Mouse (Mus musculus): ENCODE measurements around the gene Gm49369. TPM values are rescaled to one million over a fixed set of nuclear protein-coding genes. Genes with fewer than 3 reads are reported as not detected.
A peak's percentile ranks its signal among the peaks of the same experiment; 100 is the strongest.

Gm49369 gene
- polyA plus RNA-seq (2012; rRNA removed): 1.00 and 1.0 TPM in 2 replicates

DNA sequence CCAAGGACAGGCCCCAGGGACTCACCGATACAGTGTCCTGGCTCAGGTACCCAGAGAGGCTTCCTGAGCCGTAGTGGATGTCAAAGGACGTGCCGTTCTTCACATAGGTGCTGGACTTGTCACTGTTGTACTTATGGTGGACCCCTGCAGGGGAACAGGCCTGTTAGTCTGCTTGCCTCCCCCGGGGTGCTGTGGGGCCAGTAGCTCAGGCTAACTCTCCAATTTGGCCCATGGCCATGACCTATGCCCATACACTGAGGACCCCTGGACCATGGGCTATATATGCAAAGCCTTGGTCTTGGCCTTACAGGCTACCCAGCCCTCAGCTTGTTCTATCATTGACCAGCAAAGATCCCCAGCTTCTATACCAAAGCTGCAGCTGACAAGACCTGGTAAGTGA is at the start of gene Gm49369:
Gene Gm49369 (minus strand): TSS at position 101 of the 400 bp plus-strand sequence.
- Histone ChIP-seq H3K4me1 (ENCODE audit: control insufficient read depth, insufficient read depth, low read length) (peaks cover 18% of the 10 kb centered on the region), H3K27ac (ENCODE audit: insufficient read depth, low read length) (no peak within 1 kb of the TSS), H3K27me3 (ENCODE audit: control insufficient read depth, insufficient read depth, low read length) (no peaks in the 10 kb centered on the region), H3K4me3 (replicated peaks; ENCODE audit: insufficient read depth, low read depth, low read length) (no peak within 1 kb of the TSS)
- TF ChIP-seq CTCF (IDR thresholded peaks at IDR 0.05; ENCODE audit: borderline replicate concordance, insufficient read depth, low read depth, low read length) (no peak), POLR2A (IDR thresholded peaks at IDR 0.05; ENCODE audit: borderline replicate concordance, insufficient read depth, low read length) (no peak)
- DNase-seq: no peak
- 94% methylated on average over 5 of the region's 5 CpGs for WGBS

- no peak overlapping the region for H3K27ac ChIP-seq (ENCODE audit: insufficient read depth, low read length)
- 74% methylated on average over 14 of the region's 14 CpGs for WGBS
- H3K27me3 ChIP-seq (ENCODE audit: control insufficient read depth, insufficient read depth, low read length): no peaks in the 10 kb centered on the region
- no peak for TF ChIP-seq POLR2A (IDR thresholded peaks at IDR 0.05; ENCODE audit: borderline replicate concordance, insufficient read depth, low read length)
- TF ChIP-seq CTCF (IDR thresholded peaks at IDR 0.05; ENCODE audit: borderline replicate concordance, insufficient read depth, low read depth, low read length): no peak
- H3K4me1 ChIP-seq (ENCODE audit: control insufficient read depth, insufficient read depth, low read length): peaks cover 5% of the 10 kb centered on the region; the same call in 1 of the 2 replicates
- no peak for DNase-seq
- no peak overlapping the region for H3K4me3 ChIP-seq (replicated peaks; ENCODE audit: insufficient read depth, low read depth, low read length)
Measured at GRCm38 (mm10) chr7:142431106-142431505, 48.6 kb upstream of the Gm49369 start.

GRCm38 (mm10) chr7:142430160-142430678 is 47.8 kb upstream of the Gm49369 start:
- 31% methylated on average over 12 of the region's 12 CpGs for WGBS
- TF ChIP-seq POLR2A (IDR thresholded peaks at IDR 0.05; ENCODE audit: borderline replicate concordance, insufficient read depth, low read length): no peak
- TF ChIP-seq CTCF (IDR thresholded peaks at IDR 0.05; ENCODE audit: borderline replicate concordance, insufficient read depth, low read depth, low read length): no peak
- H3K4me3 ChIP-seq (replicated peaks; ENCODE audit: insufficient read depth, low read depth, low read length): no peak overlapping the region
- H3K27me3 ChIP-seq (ENCODE audit: control insufficient read depth, insufficient read depth, low read length): no peaks in the 10 kb centered on the region
- no peak for DNase-seq
- H3K4me1 ChIP-seq (ENCODE audit: control insufficient read depth, insufficient read depth, low read length): peaks cover 5% of the 10 kb centered on the region; the same call in 1 of the 2 replicates
- no peak overlapping the region for H3K27ac ChIP-seq (ENCODE audit: insufficient read depth, low read length)

DNA sequence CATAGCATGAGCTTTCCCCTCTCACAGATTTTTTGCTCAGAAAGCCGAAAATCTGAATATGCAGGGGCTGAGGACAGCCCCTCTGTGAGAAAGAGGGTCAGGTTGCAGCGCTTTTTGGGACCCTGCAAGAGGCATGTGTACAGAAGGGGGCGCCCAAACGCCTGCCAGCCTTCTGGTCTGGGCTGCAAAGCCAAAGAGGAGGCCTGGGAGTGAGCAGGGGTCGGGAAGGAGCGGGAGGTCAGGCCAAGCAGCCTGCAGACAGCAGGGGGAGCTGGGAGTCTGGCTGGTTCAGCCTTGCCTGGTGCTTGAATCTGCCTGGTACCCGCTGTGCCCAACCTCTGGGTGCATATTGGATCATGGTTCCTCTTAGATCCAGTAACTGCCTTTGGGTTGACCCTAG is 45.7 kb upstream of the Gm49369 start:
- TF ChIP-seq POLR2A (IDR thresholded peaks at IDR 0.05; ENCODE audit: borderline replicate concordance, insufficient read depth, low read length) (no peak), CTCF (IDR thresholded peaks at IDR 0.05; ENCODE audit: borderline replicate concordance, insufficient read depth, low read depth, low read length) (peak; percentile 36; the same call in 1 of the 2 replicates)
- peaks cover under 1% of the 10 kb centered on the region; the same call in 1 of the 2 replicates for H3K4me1 ChIP-seq (ENCODE audit: control insufficient read depth, insufficient read depth, low read length)
- H3K27ac ChIP-seq (ENCODE audit: insufficient read depth, low read length): no peak overlapping the region
- H3K4me3 ChIP-seq (replicated peaks; ENCODE audit: insufficient read depth, low read depth, low read length): no peak overlapping the region
- peak in 1 of 2 experiments; percentile 21 for DNase-seq
- H3K27me3 ChIP-seq (ENCODE audit: control insufficient read depth, insufficient read depth, low read length): no peaks in the 10 kb centered on the region
- WGBS: 52% methylated on average over 7 of the region's 7 CpGs

- Histone ChIP-seq H3K27ac (ENCODE audit: insufficient read depth, low read length) (no peak overlapping the region), H3K27me3 (ENCODE audit: control insufficient read depth, insufficient read depth, low read length) (no peaks in the 10 kb centered on the region), H3K4me1 (ENCODE audit: control insufficient read depth, insufficient read depth, low read length) (no peaks in the 10 kb centered on the region), H3K4me3 (replicated peaks; ENCODE audit: insufficient read depth, low read depth, low read length) (no peak overlapping the region)
- 26% methylated on average over 11 of the region's 11 CpGs for WGBS
- DNase-seq: peak; percentile 55 to 64
- no peak for TF ChIP-seq POLR2A (IDR thresholded peaks at IDR 0.05; ENCODE audit: borderline replicate concordance, insufficient read depth, low read length)
- peak; percentile 78 for TF ChIP-seq CTCF (IDR thresholded peaks at IDR 0.05; ENCODE audit: borderline replicate concordance, insufficient read depth, low read depth, low read length)
Measured at GRCm38 (mm10) chr7:142425641-142426213, 43.3 kb upstream of the Gm49369 start.

- no peak overlapping the region for H3K4me3 ChIP-seq (replicated peaks; ENCODE audit: insufficient read depth, low read depth, low read length)
Measured at GRCm38 (mm10) chr7:142421826-142422225, 39.4 kb upstream of the Gm49369 start.

DNA sequence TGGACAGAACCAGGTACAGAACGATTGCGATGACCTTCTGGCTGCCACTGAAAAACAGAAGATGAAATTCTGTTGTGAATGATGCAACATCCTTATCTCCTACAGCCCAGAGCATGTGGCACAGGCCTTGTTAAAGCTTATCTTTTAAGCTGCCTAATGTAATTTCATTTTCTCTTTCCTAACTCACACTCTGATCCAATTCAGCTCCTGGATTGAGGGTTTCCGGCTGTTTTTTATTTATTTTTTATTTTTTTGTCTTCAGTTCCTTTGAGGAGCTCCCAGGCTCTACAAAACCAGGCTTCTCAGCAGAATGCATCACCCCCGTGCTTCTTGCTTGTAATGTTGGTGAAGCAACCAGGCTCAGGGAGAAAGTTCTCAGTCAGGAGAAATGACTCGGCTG is 37.4 kb upstream of the Gm49369 start:
- WGBS: 84% methylated on average over 5 of the region's 5 CpGs
- H3K4me3 ChIP-seq (replicated peaks; ENCODE audit: insufficient read depth, low read depth, low read length): no peak overlapping the region
- DNase-seq: no peak

More at GRCm38 (mm10) chr7:142421826-142422225, 39.4 kb upstream of the Gm49369 start:
- no peak for TF ChIP-seq CTCF (IDR thresholded peaks at IDR 0.05; ENCODE audit: borderline replicate concordance, insufficient read depth, low read depth, low read length)
- TF ChIP-seq POLR2A (IDR thresholded peaks at IDR 0.05; ENCODE audit: borderline replicate concordance, insufficient read depth, low read length): no peak
- 68% methylated on average over 2 of the region's 2 CpGs for WGBS
- Histone ChIP-seq H3K4me1 (ENCODE audit: control insufficient read depth, insufficient read depth, low read length) (no peaks in the 10 kb centered on the region), H3K27ac (ENCODE audit: insufficient read depth, low read length) (no peak overlapping the region), H3K27me3 (ENCODE audit: control insufficient read depth, insufficient read depth, low read length) (no peaks in the 10 kb centered on the region; the same call in 1 of the 2 replicates)
- DNase-seq: no peak

DNA sequence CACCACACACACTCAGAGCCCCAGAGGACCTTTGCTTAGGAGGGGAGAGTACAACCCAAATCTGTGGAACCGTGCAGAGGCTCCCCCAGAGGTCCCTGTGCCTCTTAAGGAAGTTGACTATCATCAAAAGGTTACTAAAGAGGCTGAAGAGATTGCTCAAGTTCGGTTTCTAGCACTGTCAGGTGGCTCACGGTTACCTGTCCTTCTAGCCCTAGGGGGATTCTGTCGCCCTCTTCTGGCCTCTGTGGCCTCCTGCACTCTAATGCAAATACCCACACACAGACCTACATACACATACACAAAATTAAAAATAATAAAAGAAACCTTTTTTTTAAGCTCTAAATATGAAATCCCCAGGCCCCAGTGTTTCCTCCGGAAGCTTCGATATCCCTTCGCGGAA is 36.2 kb upstream of the Gm49369 start:
- no peak overlapping the region for H3K4me3 ChIP-seq (replicated peaks; ENCODE audit: insufficient read depth, low read depth, low read length)
- 90% methylated on average over 8 of the region's 8 CpGs for WGBS

More for the DNA sequence above, 37.4 kb upstream of the Gm49369 start:
- no peaks in the 10 kb centered on the region for H3K4me1 ChIP-seq (ENCODE audit: control insufficient read depth, insufficient read depth, low read length)
- H3K27me3 ChIP-seq (ENCODE audit: control insufficient read depth, insufficient read depth, low read length): no peaks in the 10 kb centered on the region; the same call in 1 of the 2 replicates
- H3K27ac ChIP-seq (ENCODE audit: insufficient read depth, low read length): no peak overlapping the region
- TF ChIP-seq CTCF (IDR thresholded peaks at IDR 0.05; ENCODE audit: borderline replicate concordance, insufficient read depth, low read depth, low read length): no peak
- no peak for TF ChIP-seq POLR2A (IDR thresholded peaks at IDR 0.05; ENCODE audit: borderline replicate concordance, insufficient read depth, low read length)

More for the DNA sequence above, 36.2 kb upstream of the Gm49369 start:
- DNase-seq: no peak
- no peak overlapping the region for H3K27ac ChIP-seq (ENCODE audit: insufficient read depth, low read length)
- TF ChIP-seq CTCF (IDR thresholded peaks at IDR 0.05; ENCODE audit: borderline replicate concordance, insufficient read depth, low read depth, low read length): no peak
- TF ChIP-seq POLR2A (IDR thresholded peaks at IDR 0.05; ENCODE audit: borderline replicate concordance, insufficient read depth, low read length): no peak
- no peaks in the 10 kb centered on the region for H3K4me1 ChIP-seq (ENCODE audit: control insufficient read depth, insufficient read depth, low read length)
- no peaks in the 10 kb centered on the region; the same call in 1 of the 2 replicates for H3K27me3 ChIP-seq (ENCODE audit: control insufficient read depth, insufficient read depth, low read length)

Measured in cerebellum, adult 2 months (tissue).